Mouse (Mus musculus) spleen, adult 2 months (tissue): ENCODE data around the gene Srcin1.

Source experiments
- CTCF ChIP-seq: fragments of 200-500 bp; IDR thresholded peaks from 2 replicates; pipeline ENCODE4 v1.5.1; 2011; ENCODE audit warnings: mild to moderate bottlenecking, inconsistent platforms; ENCODE audit not compliant: insufficient read depth, insufficient read length, insufficient replicate concordance; ENCODE audit errors: extremely low read depth
- POLR2A ChIP-seq: fragments of 200-500 bp; IDR thresholded peaks from 2 replicates; pipeline ENCODE4 v1.6.1; 2011; ENCODE audit warnings: low read depth, low read length, inconsistent platforms

DNA sequence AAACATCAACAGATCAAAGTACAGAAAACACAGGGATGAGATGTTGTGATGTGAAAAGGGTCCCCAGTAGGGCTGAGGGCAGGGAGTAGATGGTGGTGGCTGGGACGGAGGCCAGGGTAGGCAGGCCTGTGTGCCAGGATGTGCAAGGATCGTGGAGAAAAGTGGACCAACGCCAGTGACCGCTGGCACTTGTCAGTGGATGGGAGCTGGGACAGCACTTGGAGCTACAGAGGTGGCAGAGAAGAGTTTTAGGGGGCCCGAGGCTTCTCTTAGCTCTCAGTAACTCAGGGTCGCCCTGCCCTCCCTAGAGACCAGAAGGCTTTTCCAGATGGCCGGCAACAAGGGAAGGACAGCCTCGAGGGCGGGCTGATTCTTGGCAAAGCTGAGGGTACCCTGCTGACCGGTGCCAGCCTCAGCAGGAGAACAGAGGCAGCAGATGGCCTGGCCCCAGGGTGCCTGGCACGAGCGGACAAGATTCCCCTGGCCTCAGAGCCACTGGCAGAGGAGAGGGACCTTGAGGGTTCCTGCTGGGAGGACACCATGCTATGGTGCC, 32.7 kb downstream of the Srcin1 start:
- TF ChIP-seq CTCF (no peak), POLR2A (no peak)
